Mouse (Mus musculus): Measurements from ENCODE around the gene Cisd2.

GRCm38 (mm10) chr3:135411056-135411455 is 12.7 kb downstream of the Cisd2 start:
- TF ChIP-seq CTCF (IDR thresholded peaks at IDR 0.05; ENCODE audit: low read depth) (no peak), EP300 (IDR thresholded peaks at IDR 0.05; ENCODE audit: low read depth) (no peak)
